Mouse (Mus musculus): ENCODE measurements at regions not wholly inside any gene's neighbourhood (a gene's known extent, or its start where the extent isn't known, plus 50 kb on each side); places are given as distances from the start of the nearest gene placed in this dataset.
A peak's percentile ranks its signal among the peaks of the same experiment; 100 is the strongest.

DNA sequence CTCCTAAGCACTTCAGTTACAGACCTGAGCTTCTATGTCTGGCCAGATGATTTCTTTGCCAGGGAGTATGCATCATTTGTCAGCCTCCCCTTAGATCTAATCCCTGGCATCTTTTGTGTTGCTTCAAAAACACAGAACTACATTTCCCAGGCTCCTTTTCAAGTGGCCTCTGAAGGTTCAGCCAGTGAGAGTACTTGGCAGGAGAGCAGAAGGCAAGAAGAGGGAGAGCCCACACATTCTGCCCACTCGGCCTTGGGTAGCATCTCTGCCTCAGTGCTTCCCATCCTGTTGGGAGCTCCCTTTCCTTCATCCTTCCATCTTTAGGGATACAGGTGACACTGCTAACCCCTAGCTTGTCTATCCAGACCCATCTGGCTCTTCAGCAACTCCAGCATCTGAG is 214.9 kb downstream of the Bcor start:
- H3K27me3 ChIP-seq (ENCODE audit: control insufficient read depth, insufficient read depth, low read length), result no peaks in the 10 kb centered on the region
- no peaks in the 10 kb centered on the region for H3K36me3 ChIP-seq (ENCODE audit: control insufficient read depth, insufficient read depth, low read length)
- H3K27ac ChIP-seq (ENCODE audit: control insufficient read depth, insufficient read depth, low read depth, low read length), result no peak overlapping the region
- no peak overlapping the region for H3K4me3 ChIP-seq (ENCODE audit: control insufficient read depth, low read depth, low read length)
- TF ChIP-seq POLR2A (IDR thresholded peaks at IDR 0.05; ENCODE audit: control insufficient read depth, low read depth, low read length) (no peak), CTCF (IDR thresholded peaks at IDR 0.05; ENCODE audit: control insufficient read depth, insufficient read depth, insufficient replicate concordance, low read depth, low read length) (no peak)
- no peaks in the 10 kb centered on the region for H3K4me1 ChIP-seq (ENCODE audit: control insufficient read depth, insufficient read depth, low read length)

- no peaks in the 10 kb centered on the region for H3K27me3 ChIP-seq (ENCODE audit: control insufficient read depth, insufficient read depth, low read length)
- H3K4me3 ChIP-seq (ENCODE audit: control insufficient read depth, low read depth, low read length), result no peak overlapping the region
- H3K27ac ChIP-seq (ENCODE audit: control insufficient read depth, insufficient read depth, low read depth, low read length), result no peak overlapping the region
- H3K36me3 ChIP-seq (ENCODE audit: control insufficient read depth, insufficient read depth, low read length), result no peaks in the 10 kb centered on the region
- no peak for TF ChIP-seq POLR2A (IDR thresholded peaks at IDR 0.05; ENCODE audit: control insufficient read depth, low read depth, low read length)
- no peaks in the 10 kb centered on the region for H3K4me1 ChIP-seq (ENCODE audit: control insufficient read depth, insufficient read depth, low read length)
These were observed 208.0 kb downstream of the Bcor start for GRCm38 (mm10) chrX:11952193-11952592.

GRCm38 (mm10) chrX:11956194-11956593 is 204.0 kb downstream of the Bcor start:
- TF ChIP-seq CTCF (IDR thresholded peaks at IDR 0.05; ENCODE audit: control insufficient read depth, insufficient read depth, insufficient replicate concordance, low read depth, low read length) (no peak), POLR2A (IDR thresholded peaks at IDR 0.05; ENCODE audit: control insufficient read depth, low read depth, low read length) (no peak)
- H3K27ac ChIP-seq (ENCODE audit: control insufficient read depth, insufficient read depth, low read depth, low read length), result no peak overlapping the region
- no peaks in the 10 kb centered on the region for H3K27me3 ChIP-seq (ENCODE audit: control insufficient read depth, insufficient read depth, low read length)
- H3K36me3 ChIP-seq (ENCODE audit: control insufficient read depth, insufficient read depth, low read length), result no peaks in the 10 kb centered on the region
- no peak overlapping the region for H3K4me3 ChIP-seq (ENCODE audit: control insufficient read depth, low read depth, low read length)
- H3K4me1 ChIP-seq (ENCODE audit: control insufficient read depth, insufficient read depth, low read length), result no peaks in the 10 kb centered on the region

GRCm38 (mm10) chrX:11957011-11957410 is 203.1 kb downstream of the Bcor start:
- no peak overlapping the region for H3K4me3 ChIP-seq (ENCODE audit: control insufficient read depth, low read depth, low read length)
- H3K27ac ChIP-seq (ENCODE audit: control insufficient read depth, insufficient read depth, low read depth, low read length), result no peak overlapping the region
- no peaks in the 10 kb centered on the region for H3K4me1 ChIP-seq (ENCODE audit: control insufficient read depth, insufficient read depth, low read length)
- H3K36me3 ChIP-seq (ENCODE audit: control insufficient read depth, insufficient read depth, low read length), result no peaks in the 10 kb centered on the region
- no peak for TF ChIP-seq CTCF (IDR thresholded peaks at IDR 0.05; ENCODE audit: control insufficient read depth, insufficient read depth, insufficient replicate concordance, low read depth, low read length)
- TF ChIP-seq POLR2A (IDR thresholded peaks at IDR 0.05; ENCODE audit: control insufficient read depth, low read depth, low read length), result no peak
- H3K27me3 ChIP-seq (ENCODE audit: control insufficient read depth, insufficient read depth, low read length), result no peaks in the 10 kb centered on the region

DNA sequence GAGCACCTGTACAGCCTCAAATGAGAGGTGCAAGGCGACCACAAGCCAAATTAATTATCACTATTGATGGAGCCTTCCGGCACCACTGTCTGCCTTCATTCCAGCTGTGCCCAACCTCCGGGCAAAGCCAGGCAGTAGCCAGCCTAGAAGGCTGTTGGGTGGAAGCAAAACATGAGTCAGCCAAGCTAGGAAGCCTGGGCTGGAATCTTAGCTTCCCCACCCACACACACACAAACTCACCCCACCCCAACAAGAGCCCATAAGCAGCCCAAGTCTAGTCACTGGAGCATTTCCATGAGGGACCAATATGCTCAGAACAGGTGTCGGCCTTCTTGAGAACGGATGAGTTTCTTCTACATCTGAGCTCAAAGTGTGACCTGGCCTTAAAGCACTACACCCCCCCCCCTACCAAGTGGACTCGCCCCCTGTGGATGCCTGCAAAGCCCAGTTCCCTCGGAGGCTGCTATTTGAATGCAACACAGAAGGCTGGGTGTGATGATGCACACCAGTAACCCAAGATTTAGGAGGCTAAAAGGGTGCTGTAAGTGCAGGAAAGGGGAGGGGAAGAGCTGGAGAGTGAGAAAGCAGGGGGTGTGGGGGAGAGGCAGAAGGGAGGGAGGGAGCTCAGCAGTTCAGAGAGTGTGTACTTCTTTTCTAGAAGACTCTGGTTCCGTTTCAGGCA is 200.1 kb downstream of the Bcor start:
- no peaks in the 10 kb centered on the region for H3K36me3 ChIP-seq (ENCODE audit: control insufficient read depth, insufficient read depth, low read length)
- no peak overlapping the region for H3K27ac ChIP-seq (ENCODE audit: control insufficient read depth, insufficient read depth, low read depth, low read length)
- H3K27me3 ChIP-seq (ENCODE audit: control insufficient read depth, insufficient read depth, low read length), result no peaks in the 10 kb centered on the region
- TF ChIP-seq POLR2A (IDR thresholded peaks at IDR 0.05; ENCODE audit: control insufficient read depth, low read depth, low read length), result no peak
- TF ChIP-seq CTCF (IDR thresholded peaks at IDR 0.05; ENCODE audit: control insufficient read depth, insufficient read depth, insufficient replicate concordance, low read depth, low read length), result no peak
- H3K4me3 ChIP-seq (ENCODE audit: control insufficient read depth, low read depth, low read length), result no peak overlapping the region
- no peaks in the 10 kb centered on the region for H3K4me1 ChIP-seq (ENCODE audit: control insufficient read depth, insufficient read depth, low read length)

DNA sequence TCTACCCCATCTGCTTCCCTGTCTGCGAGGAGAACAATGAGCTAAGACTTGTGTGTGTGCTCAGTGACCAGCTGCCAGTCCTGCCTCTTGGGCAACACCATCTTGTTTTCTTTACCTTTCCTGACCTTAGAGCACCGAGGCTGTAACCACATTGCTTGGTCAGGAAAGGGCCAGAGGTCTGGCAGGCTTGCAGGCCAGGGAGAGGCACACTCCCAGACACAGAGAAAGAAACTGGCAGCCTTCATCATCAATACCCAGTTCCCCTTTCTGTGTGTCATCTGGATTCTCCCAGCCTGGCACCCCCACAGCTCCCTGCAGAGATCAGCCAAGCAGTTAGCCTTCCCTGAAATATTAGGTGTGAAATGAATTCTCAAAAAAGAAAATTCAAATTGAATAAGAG is 198.8 kb downstream of the Bcor start:
- H3K4me1 ChIP-seq (ENCODE audit: control insufficient read depth, insufficient read depth, low read length), result no peaks in the 10 kb centered on the region
- TF ChIP-seq POLR2A (IDR thresholded peaks at IDR 0.05; ENCODE audit: control insufficient read depth, low read depth, low read length) (no peak), CTCF (IDR thresholded peaks at IDR 0.05; ENCODE audit: control insufficient read depth, insufficient read depth, insufficient replicate concordance, low read depth, low read length) (no peak)
- no peaks in the 10 kb centered on the region for H3K36me3 ChIP-seq (ENCODE audit: control insufficient read depth, insufficient read depth, low read length)
- no peak overlapping the region for H3K4me3 ChIP-seq (ENCODE audit: control insufficient read depth, low read depth, low read length)
- H3K27me3 ChIP-seq (ENCODE audit: control insufficient read depth, insufficient read depth, low read length), result no peaks in the 10 kb centered on the region
- H3K27ac ChIP-seq (ENCODE audit: control insufficient read depth, insufficient read depth, low read depth, low read length), result no peak overlapping the region

GRCm38 (mm10) chrX:11964428-11964827 is 195.7 kb downstream of the Bcor start:
- H3K27me3 ChIP-seq (ENCODE audit: control insufficient read depth, insufficient read depth, low read length), result no peaks in the 10 kb centered on the region

DNA sequence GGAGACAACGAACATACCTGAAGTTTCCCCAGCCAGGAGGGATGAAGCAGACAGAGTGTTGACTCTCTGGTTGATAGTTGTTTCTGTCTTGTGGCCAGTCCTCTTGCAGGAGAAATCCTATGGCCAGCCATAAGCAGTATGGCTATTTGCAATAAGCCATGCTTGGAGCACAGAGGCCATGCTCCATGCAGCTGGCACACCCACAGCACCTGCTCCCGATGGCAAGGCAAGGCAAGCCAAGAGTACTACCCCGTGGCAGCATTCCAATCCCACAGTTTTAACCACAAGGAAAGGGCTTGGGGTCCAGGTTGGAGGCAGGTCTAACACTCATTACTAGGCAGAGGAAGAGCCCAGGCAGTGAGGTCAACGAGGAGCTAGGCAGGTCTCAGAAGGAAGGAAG is 181.5 kb downstream of the Bcor start:
- Histone ChIP-seq H3K4me3 (ENCODE audit: control insufficient read depth, low read depth, low read length) (no peak overlapping the region), H3K27me3 (ENCODE audit: control insufficient read depth, insufficient read depth, low read length) (no peaks in the 10 kb centered on the region), H3K36me3 (ENCODE audit: control insufficient read depth, insufficient read depth, low read length) (no peaks in the 10 kb centered on the region), H3K27ac (ENCODE audit: control insufficient read depth, insufficient read depth, low read depth, low read length) (no peak overlapping the region), H3K4me1 (ENCODE audit: control insufficient read depth, insufficient read depth, low read length) (no peaks in the 10 kb centered on the region)
- TF ChIP-seq POLR2A (IDR thresholded peaks at IDR 0.05; ENCODE audit: control insufficient read depth, low read depth, low read length) (no peak), CTCF (IDR thresholded peaks at IDR 0.05; ENCODE audit: control insufficient read depth, insufficient read depth, insufficient replicate concordance, low read depth, low read length) (no peak)

More at GRCm38 (mm10) chrX:11964428-11964827, 195.7 kb downstream of the Bcor start:
- Histone ChIP-seq H3K36me3 (ENCODE audit: control insufficient read depth, insufficient read depth, low read length) (no peaks in the 10 kb centered on the region), H3K4me1 (ENCODE audit: control insufficient read depth, insufficient read depth, low read length) (no peaks in the 10 kb centered on the region), H3K27ac (ENCODE audit: control insufficient read depth, insufficient read depth, low read depth, low read length) (peak overlapping the region; percentile 49), H3K4me3 (ENCODE audit: control insufficient read depth, low read depth, low read length) (no peak overlapping the region)
- TF ChIP-seq POLR2A (IDR thresholded peaks at IDR 0.05; ENCODE audit: control insufficient read depth, low read depth, low read length), result no peak
- no peak for TF ChIP-seq CTCF (IDR thresholded peaks at IDR 0.05; ENCODE audit: control insufficient read depth, insufficient read depth, insufficient replicate concordance, low read depth, low read length)

Data from testis, adult 2 months (tissue).